Mouse (Mus musculus): ENCODE measurements around the gene Cib2.

Gene Cib2

GRCm38 (mm10) chr9:54544954-54545315, 15.1 kb downstream of the Cib2 start:
- no peak for DNase-seq (ENCODE audit: low spot score)

DNA sequence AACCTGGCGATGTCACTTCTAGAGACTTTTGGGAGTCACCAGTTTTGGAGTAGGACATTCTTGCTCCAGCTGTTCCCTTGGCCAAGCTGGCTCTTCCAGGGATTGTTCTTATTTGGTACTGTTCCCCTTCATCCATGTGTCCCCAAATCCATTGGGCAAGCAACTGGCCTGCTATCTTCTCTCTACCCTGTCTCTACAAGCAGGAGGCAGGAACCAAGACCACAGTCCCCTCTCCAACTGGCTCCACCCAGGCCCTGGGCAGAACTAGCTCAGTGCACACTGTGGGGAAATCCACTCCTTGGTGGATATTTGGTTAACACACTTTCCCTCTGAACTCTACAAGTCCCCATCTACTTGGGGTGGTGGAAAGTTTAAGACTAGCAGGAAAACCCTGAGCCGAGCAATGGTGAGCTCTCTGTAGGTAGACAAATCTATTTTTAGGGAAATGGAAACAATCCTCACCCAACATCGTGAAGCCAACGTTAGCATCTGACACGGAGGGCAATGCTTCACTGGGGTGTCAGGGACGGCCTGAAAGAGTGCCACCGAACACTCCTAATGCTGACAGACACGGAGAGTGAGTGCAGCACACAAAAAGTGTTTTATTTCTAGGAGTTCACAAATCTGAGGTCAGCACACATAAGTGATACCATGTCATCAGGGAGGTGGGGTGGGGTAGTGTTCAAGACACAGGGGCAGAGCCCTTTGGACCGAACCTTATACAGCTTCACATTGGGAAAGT, 15.6 kb downstream of the Cib2 start:
- DNase-seq (ENCODE audit: low spot score): no peak

GRCm38 (mm10) chr9:54540801-54541200, 19.2 kb downstream of the Cib2 start:
- DNase-seq (ENCODE audit: low spot score): no peak

DNA sequence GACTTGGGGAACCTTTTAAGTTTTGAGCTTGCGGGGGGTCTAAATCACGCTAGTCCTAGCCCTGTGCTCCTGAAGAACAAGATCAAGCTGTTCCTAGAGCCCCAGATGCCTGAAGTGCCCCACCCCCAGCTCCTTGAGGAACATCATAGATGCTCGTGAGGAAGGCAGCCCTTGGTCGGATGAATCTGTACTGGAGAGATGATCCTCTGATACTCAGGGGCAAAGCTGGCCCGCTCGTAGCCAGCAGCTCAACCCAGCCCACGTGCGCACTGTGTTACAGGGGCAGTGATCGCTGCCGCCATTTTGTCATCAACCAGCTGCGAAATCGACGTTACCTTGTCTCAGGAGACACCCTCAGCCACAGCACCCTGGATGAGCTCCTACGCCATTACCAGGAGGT, 21.3 kb downstream of the Cib2 start, which contains the start of gene Sh2d7:
Sh2d7 (plus strand) TSS at position 301 of the 400 bp plus-strand sequence.
- no peak for DNase-seq (ENCODE audit: low spot score)

DNA sequence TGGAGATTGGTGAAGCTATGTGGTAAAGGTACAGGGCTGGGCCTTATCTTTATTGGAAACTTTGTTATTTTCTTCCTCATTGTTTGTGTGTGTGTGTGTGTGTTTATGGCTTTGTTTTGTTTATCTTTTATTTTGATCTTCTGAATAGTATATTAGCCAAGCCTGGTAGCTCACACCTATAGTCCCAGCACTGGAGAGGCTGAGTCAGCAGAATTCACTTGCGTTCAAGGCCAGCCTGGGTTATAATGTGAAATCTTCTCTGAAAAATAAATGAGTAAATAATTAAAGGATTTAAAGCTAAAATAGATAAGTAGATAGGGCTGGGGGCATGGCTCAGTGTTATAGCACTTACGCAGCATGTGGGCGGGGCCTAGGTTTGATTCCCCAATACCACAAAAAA, 21.8 kb downstream of the Cib2 start:
- no peak for DNase-seq (ENCODE audit: low spot score)

- no peak for DNase-seq (ENCODE audit: low spot score)
Observed at GRCm38 (mm10) chr9:54537480-54537879, 22.5 kb downstream of the Cib2 start.

GRCm38 (mm10) chr9:54537030-54537429, 23.0 kb downstream of the Cib2 start:
- DNase-seq (ENCODE audit: low spot score): no peak

DNA sequence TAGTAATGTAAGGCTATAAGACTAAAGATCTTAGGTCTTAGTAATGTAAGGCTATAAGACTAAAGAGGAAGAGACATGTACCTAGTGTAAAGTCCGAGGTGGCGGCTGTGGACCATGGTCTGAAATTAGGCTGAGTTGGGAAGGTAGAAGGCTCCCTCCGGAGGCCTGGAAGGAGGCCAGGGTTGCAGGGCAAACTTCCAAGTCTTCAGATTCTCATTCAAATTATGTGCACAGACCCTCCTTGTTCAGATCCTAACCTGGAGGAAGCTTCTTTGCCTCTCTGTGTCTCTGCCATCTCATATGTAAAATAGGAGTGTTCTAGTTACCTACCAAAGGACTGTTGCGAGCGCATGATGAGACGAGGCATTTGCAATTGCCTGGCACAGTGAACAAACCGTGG, 23.8 kb downstream of the Cib2 start:
- no peak for DNase-seq (ENCODE audit: low spot score)

DNA sequence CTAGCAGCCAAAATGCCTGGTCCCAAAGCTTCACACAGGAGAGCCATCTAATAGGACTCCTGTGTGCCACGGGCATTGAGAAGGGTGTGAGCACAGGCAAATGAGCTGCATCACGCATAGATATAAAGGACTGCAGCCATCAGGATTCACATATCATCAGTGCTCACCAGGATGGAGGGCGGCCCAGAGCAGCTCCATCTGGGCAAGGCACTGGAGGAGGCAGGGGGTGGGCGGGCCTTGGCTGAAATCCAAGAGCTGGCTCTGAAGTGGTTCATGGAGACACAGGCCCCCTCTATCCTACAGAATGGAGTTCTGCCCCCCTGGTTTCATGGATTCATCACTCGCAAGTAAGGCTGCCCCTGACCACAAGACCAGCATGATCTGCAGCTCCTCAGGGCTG, 26.0 kb downstream of the Cib2 start:
- DNase-seq (ENCODE audit: low spot score): no peak

DNA sequence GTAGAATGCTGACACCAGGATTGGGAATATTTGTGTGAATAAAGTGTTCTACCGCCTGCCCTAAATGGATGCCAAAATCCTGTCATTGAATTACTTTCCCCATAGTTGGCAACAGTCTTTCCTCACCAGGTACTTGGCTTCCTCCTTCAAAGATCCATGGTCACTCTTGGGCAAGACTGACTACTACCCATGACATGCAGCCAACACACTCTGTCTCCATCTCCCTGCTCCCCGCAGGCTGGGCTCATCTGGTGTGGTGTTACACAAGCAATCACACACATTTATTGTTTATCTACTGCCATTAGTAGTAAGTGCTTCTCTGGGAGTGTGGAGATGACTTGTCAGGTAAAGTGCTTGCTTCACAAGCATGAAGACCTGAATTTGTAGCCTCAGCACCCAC, 27.1 kb downstream of the Cib2 start:
- no peak for DNase-seq (ENCODE audit: low spot score)

DNA sequence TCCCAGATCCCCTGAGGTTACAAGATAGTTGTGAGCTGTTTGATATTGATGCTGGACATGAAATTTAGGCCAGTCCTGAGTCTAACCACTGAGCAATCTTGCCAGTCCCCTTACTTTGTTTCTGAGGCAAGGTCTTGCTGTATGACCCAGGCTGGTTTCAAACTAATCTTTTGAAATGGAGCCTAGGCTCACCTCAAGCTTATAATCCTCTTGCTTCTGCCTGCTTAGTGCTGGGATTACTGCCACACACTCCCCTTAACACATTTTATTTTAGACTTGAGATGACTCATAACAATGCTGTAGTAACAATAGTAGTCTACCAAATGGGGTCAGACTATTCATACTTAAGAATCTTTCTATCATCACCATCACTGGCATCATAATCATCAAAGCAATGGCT, 28.6 kb downstream of the Cib2 start:
- DNase-seq (ENCODE audit: low spot score): no peak

GRCm38 (mm10) chr9:54530836-54531235, 29.2 kb downstream of the Cib2 start:
- no peak for DNase-seq (ENCODE audit: low spot score)

- no peak for DNase-seq (ENCODE audit: low spot score)
Observed at GRCm38 (mm10) chr9:54529950-54530349, 30.1 kb downstream of the Cib2 start.

DNA sequence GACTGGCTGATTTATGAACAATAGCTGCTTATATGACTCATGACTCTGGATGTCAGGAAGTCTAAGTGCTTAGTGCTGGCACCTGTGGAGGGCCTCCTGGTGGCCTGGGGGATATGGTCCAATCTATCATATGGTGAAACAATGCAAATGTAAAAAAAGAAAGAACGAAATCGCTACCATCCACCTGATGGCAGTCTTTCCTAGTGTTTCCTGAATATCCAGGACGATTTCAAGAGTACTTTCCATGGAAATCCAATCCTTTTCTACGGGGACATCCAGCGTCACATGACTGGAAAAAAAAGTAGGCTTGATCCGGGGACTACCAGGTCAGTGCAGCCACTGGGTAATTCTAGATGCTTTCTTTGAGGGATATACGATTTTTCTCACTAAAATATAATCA, 32.3 kb downstream of the Cib2 start:
- DNase-seq (ENCODE audit: low spot score): no peak

GRCm38 (mm10) chr9:54520286-54520685, 39.7 kb downstream of the Cib2 start:
- DNase-seq (ENCODE audit: low spot score): peak; percentile 19

DNA sequence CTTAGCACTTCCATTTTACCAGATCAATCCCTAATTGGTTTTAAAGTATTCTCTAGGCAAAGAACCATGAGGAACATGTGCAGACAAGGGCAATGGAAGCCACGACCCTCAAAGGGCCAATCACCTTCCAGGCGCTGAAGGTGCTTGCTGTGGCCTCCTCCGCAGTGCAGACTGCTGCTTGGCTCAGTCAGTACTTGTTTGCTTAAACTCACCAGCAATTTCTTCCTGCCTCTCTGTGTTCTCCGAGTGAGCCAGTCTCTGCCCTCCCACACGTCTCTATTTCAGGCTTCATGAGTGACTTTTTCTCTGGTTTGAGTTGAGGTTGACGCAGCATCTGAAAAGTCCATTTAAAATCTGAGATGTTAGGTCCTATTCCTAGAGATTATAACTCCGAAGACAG, 41.1 kb downstream of the Cib2 start:
- no peak for DNase-seq (ENCODE audit: low spot score)

GRCm38 (mm10) chr9:54515991-54516390, 44.0 kb downstream of the Cib2 start:
- DNase-seq (ENCODE audit: low spot score): no peak

DNA sequence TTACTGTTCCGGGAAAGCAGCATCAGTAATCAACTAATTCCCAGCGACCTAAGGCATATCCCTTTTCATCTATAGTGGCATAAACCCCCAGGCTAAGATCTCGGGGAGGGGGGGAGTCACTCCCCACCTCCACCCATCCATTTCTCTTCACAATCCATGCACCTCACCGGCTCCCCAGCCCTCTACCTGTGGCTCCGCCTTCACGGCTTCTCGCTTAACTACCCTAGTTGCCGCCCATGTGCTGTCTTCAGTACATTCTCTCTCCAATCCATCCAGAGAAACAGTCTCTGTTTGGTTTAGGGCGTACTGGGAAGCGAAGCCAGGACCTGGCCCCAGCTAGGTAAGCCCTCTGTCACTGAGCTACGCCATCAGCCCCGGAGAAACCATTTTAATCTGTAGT, 57.1 kb downstream of the Cib2 start:
- DNase-seq (ENCODE audit: low spot score): peak; percentile 7

GRCm38 (mm10) chr9:54502111-54502495, 57.9 kb downstream of the Cib2 start:
- no peak for DNase-seq (ENCODE audit: low spot score)

DNA sequence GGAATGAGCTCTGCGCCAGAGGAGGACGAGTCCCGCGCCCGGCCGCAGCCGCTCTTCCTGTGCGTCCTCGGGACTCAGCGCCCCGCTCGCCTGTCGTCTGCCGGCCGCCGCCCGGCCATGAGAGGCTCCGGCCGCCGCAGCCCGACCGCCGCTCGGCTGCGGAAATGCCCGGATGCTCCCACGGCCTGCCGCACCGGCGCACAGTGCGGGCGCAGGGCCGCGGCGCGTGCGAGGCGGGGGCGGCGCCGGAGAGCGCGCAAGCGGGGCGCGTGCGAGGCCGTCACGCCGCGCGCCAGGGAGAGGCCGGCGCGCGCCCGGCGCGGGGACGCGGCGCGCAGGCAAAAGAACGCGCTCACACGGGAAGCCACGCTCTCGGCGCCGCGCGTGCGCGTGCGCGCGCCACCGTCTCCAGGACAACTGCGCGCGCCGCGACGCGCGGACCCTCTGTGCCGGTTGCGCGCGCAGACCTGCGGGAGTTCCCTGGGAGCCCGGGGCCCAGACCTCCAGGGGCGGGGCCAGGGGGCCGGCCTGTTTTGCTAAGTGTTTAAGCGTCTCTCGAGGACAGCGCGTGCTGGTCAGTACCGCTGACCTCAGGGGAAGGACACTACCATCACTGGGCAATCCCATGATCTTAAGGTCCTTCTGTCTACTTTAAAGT, 58.4 kb downstream of the Cib2 start, which contains the start of gene Dmxl2:
Dmxl2 (minus strand) TSS at position 174 of the 658 bp plus-strand sequence.
- peak; percentile 87 for DNase-seq (ENCODE audit: low spot score)

DNA sequence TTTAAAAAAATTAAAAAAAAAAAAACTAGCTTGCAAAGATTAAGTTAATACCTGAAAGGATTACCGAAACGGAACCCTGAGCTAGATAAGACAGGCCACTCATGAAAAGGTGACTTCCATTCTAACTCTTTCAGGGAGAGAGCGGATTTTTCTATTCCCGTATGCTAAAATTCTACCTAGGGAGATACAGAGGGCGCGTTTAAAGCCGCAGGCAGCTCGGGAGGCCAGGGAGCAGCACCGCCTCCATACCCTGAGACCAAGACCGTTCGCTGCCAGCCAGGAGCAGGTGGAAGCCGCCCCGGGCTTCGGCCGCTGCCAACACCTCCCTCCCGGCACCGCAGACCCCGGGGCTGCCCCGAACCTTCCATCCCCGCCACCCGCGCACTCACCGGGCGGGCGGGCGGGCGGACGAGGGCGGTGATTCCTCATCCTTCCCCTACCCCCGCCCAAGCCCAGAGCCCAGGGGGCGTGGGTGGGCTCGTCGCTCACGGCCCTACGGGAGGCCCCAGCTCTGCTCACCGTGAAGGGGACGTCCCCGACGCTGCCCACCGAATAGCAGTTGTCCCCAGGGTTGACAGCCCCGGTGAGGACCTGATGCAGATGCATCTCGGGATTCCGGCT, 59.1 kb downstream of the Cib2 start:
- peak; percentile 58 for DNase-seq (ENCODE audit: low spot score)

- no peak for DNase-seq (ENCODE audit: low spot score)
Observed at GRCm38 (mm10) chr9:54499791-54500190, 60.2 kb downstream of the Cib2 start.

DNA sequence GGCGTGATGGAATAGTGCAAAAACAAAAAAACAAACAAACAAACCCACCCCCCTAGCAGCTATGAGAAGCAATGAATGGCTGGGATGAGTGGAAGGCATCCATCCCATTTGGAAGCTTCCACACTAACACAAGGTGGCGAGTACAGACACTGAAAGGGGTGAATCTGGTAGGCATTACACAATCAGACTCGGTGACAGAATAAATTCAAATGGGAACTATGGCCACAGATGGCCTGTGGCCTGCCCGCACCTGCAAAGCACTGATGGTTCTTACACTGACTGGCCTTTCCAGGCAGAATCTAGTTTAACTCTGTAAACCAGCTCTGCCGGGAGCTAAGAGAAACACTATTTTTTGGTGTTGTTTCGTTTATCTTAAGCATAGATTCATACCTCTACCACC, 60.7 kb downstream of the Cib2 start:
- DNase-seq (ENCODE audit: low spot score): no peak

All from yolk sac, embryonic 10.5 days (tissue).